Comparison of ENCODE assay signal across 20 mouse cellular contexts in genomic region chr6:54387751-54388150, GRCm38 (mm10). TPM values are rescaled to one million over a fixed set of nuclear protein-coding genes. Genes with fewer than 3 reads are reported as not detected.
A peak's percentile ranks its signal among the peaks of the same experiment; 100 is the strongest.
DNase-seq lines count a peak whose midpoint lies in the region; TF ChIP-seq lines count a peak whose summit lies in the region.
"Had no signal": no experiment of that assay in that cellular context is flagged by ENCODE, and none has a peak within 500 bp of the region (broad histone marks: within the 10 kb centered on the region; RNA-seq: fewer than 3 reads in every experiment).

No protein-coding gene starts in this region.

- intact Hi-C loops in left cerebral cortex, adult 2 months (cut with DNase I) = no loop called here
- intact Hi-C loops in left cerebral cortex, postnatal 10 days (cut with DNase I) = no loop called here

- peak; percentile 51 to 57 for DNase-seq in frontal cortex, postnatal 36 days (ENCODE audit: low spot score in 2 of 2)
- no peak for DNase-seq in frontal cortex, postnatal 10 days (ENCODE audit: low spot score in 2 of 2)
- DNase-seq in left cerebral cortex, adult 2 months (ENCODE audit: extremely low spot score in 1 of 2, low spot score in 2 of 2) = peak; percentile 38 to 46
- DNase-seq in left cerebral cortex, postnatal 10 days (ENCODE audit: extremely low spot score in 1 of 2, low spot score in 2 of 2) = no peak
- peak; percentile 52 to 60 for DNase-seq in right cerebral cortex, adult 2 months (ENCODE audit: low spot score in 2 of 2)
- DNase-seq in right cerebral cortex, postnatal 4 days = no peak
- DNase-seq in kidney, postnatal 14 days = no peak
- DNase-seq: adrenal gland, postnatal 10 days; cerebellum, adult 11-12 months; cerebellum, adult 9-10 months; cerebellum, postnatal 36 days; gastrocnemius, adult 2 months; gastrocnemius, postnatal 25 days; heart, postnatal 36 days had no signal

- no peak overlapping the region for H3K4me3 ChIP-seq in left cerebral cortex, adult 2 months
- H3K4me3 ChIP-seq in olfactory bulb, adult 2 months (ENCODE audit: insufficient read depth, low read depth, low read length) = no peak overlapping the region
- H3K4me3 ChIP-seq: forebrain, embryonic 13.5 days; gastrocnemius, adult 2 months; heart, embryonic 13.5 days; hindbrain, embryonic 12.5 days had no signal

- H3K4me1 ChIP-seq in olfactory bulb, adult 2 months (ENCODE audit: control insufficient read depth, insufficient read depth, low read length) = peaks cover 19% of the 10 kb centered on the region

- peak overlapping the region; percentile 18 for H3K27ac ChIP-seq in left cerebral cortex, adult 2 months
- H3K27ac ChIP-seq in olfactory bulb, adult 2 months (ENCODE audit: insufficient read depth, low read depth, low read length) = peak overlapping the region; percentile 16; the same call in 1 of the 2 replicates
- H3K27ac ChIP-seq: forebrain, embryonic 13.5 days; heart, embryonic 13.5 days; hindbrain, embryonic 12.5 days had no signal

- 32% methylated on average over 5 of the region's 5 CpGs for WGBS in olfactory bulb, adult 2 months

- no peak for TF ChIP-seq CTCF in left cerebral cortex, adult 2 months (IDR thresholded peaks at IDR 0.05)
- TF ChIP-seq CTCF in olfactory bulb, adult 2 months (IDR thresholded peaks at IDR 0.05; ENCODE audit: insufficient read depth, low read depth, low read length) = no peak

- no peak for TF ChIP-seq POLR2A in olfactory bulb, adult 2 months (IDR thresholded peaks at IDR 0.05; ENCODE audit: insufficient read depth, low read depth, low read length)

RNA-seq across cellular contexts. Expression of gene Wipf3, which starts 41.7 kb away (rescaled TPM):
- total RNA-seq in left cerebral cortex, adult 2 months (2021) = 100 to 1,000 TPM in 1 of 2 experiments, 10 to 100 TPM in 1; 92.3 to 108 TPM
- 10 to 100 TPM; 23.2 to 33.3 TPM for total RNA-seq in left cerebral cortex, postnatal 10 days (2021)
- not detected in 2 replicates for polyA plus RNA-seq in olfactory bulb, adult 2 months (2012; ENCODE audit: insufficient read depth, insufficient read length, low replicate concordance, missing spikeins)
- total RNA-seq: granulocyte monocyte progenitor cell, adult 5-6 weeks; MEL had no signal

Comparison
In these comparisons a context has a peak if more than half of its experiments do, and no peak if none do; other contexts are left out.
1. DNase-seq: peak in frontal cortex, postnatal 36 days (2 of 2), left cerebral cortex, adult 2 months (2 of 2) and right cerebral cortex, adult 2 months (2 of 2); none in frontal cortex, postnatal 10 days (0 of 2), left cerebral cortex, postnatal 10 days (0 of 2), right cerebral cortex, postnatal 4 days (single experiment) and kidney, postnatal 14 days (single experiment).